Mouse (Mus musculus) activated CD4-positive, CD25-positive, alpha-beta regulatory T cell (primary cell): ENCODE results near the gene Eif5a2. TPM values are rescaled to one million over a fixed set of nuclear protein-coding genes. Genes with fewer than 3 reads are reported as not detected.

Experiments used
- polyA plus RNA-seq, 2 experiments: library from polyadenylated mRNA; unstranded; fragments of 100-300 nt; shearing (Covaris generic); gene quantifications; one replicate each; pipeline ENCODE4 v1.2.1; 2017

The Eif5a2 gene
- polyA plus RNA-seq = 1 to 10 TPM; 5.5 to 7.8 TPM

GRCm38 (mm10) chr3:28780994-28781393 is at the start of gene Eif5a2:
TSS of gene Eif5a2 (plus strand) at chr3:28781276.

GRCm38 (mm10) chr3:28805301-28806097 is 24.4 kb downstream of the Eif5a2 start, which contains the start of gene Rpl22l1:
TSS of gene Rpl22l1 (plus strand) at chr3:28805436.

Other genes with a start within 250 kb of the Eif5a2 start
- gene Slc2a2, start 83.4 kb upstream of the Eif5a2 start, polyA plus RNA-seq = under 1 TPM in 1 of 2 experiments, not detected in 1; 0.24 TPM
- gene Rpl22l1, start 24.2 kb downstream of the Eif5a2 start, polyA plus RNA-seq = 100 to 1,000 TPM; 234 to 335 TPM
- gene Gm1527, start 111.3 kb downstream of the Eif5a2 start, polyA plus RNA-seq = not detected